Mouse (Mus musculus): ENCODE measurements around the gene Gm26938.

DNA sequence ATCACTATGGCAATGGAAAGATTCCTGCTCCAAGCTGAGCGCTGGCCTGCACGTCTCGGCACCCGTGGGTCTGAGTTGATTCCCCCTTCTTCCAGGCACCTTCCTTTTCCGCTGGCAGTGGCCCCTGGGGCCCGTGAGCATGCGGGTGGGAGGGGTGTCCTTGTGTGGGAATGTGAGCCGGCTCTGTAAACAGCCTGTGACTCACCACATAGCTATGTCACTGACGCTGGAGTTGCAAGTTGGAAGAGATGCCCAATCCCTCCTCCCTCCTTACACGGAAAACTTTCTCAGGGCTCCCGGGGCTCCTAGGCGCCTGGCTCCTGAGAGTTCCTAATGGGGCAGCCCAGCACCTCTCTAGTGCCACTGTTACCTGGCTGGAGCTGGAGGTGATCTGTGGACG, 29.3 kb downstream of the Gm26938 start:
- TF ChIP-seq TAL1 (IDR thresholded peaks at IDR 0.05; ENCODE audit: low read length) (no peak), GATA1 (IDR thresholded peaks at IDR 0.05; ENCODE audit: low read length) (no peak)

Data from erythroblast, embryonic 14.5 days (primary cell).